Mouse (Mus musculus) hindbrain, embryonic 13.5 days (tissue): ENCODE results near the gene Rock2. TPM values are rescaled to one million over a fixed set of nuclear protein-coding genes. Genes with fewer than 3 reads are reported as not detected.

Experiments used
- ATAC-seq: fragments of 200-750 bp; cut with Nextera tagmentation; 2 replicates; pipeline ENCODE4 v1.8.0; 2017; ENCODE audit warnings: moderate TSS enrichment; ENCODE audit not compliant: low FRiP score
- H3K27ac ChIP-seq: fragments of 300-500 bp; sonication (generic); 2 replicates; pipeline ENCODE4 v1.5.1; 2015; ENCODE audit warnings: inconsistent platforms, mild to moderate bottlenecking, moderate library complexity
- H3K27me3 ChIP-seq: fragments of 300-500 bp; sonication (generic); 2 replicates; pipeline ENCODE4 v1.6.1; 2015; ENCODE audit warnings: mild to moderate bottlenecking, inconsistent platforms
- H3K36me3 ChIP-seq: fragments of 300-500 bp; sonication (generic); 2 replicates; pipeline ENCODE4 v1.6.1; 2015; ENCODE audit warnings: mild to moderate bottlenecking, inconsistent platforms
- H3K4me1 ChIP-seq: fragments of 300-500 bp; sonication (generic); replicated peaks from 2 replicates; pipeline ENCODE4 v1.6.1; 2015; ENCODE audit warnings: inconsistent platforms
- H3K4me2 ChIP-seq: fragments of 300-500 bp; sonication (generic); 2 replicates; pipeline ENCODE4 v1.6.1; 2015; ENCODE audit warnings: inconsistent platforms, mild to moderate bottlenecking, moderate library complexity
- H3K4me3 ChIP-seq: fragments of 300-500 bp; sonication (generic); 2 replicates; pipeline ENCODE4 v1.5.1; 2015; ENCODE audit warnings: mild to moderate bottlenecking, inconsistent platforms
- H3K9ac ChIP-seq: fragments of 300-500 bp; sonication (generic); 2 replicates; pipeline ENCODE4 v1.6.1; 2015; ENCODE audit warnings: mild to moderate bottlenecking, inconsistent platforms
- H3K9me3 ChIP-seq: fragments of 300-500 bp; sonication (generic); 2 replicates; pipeline ENCODE4 v1.6.1; 2016; ENCODE audit warnings: inconsistent platforms
- WGBS: fragments of 180-500 bp; shearing (Covaris S2); methylation state at CpG from one replicate; pipeline ENCODE4 v1.1.7; 2015; 5-methylcytosine and 5-hydroxymethylcytosine counted together
- polyA plus RNA-seq: library from polyadenylated mRNA; unstranded; fragments of >200 nt; fragmentation: Nextera tagmentation; extraction: Ambion mirVana; gene quantifications from 2 replicates; pipeline ENCODE4 v1.2.1, GENCODE M21; 2015

The Rock2 gene
- polyA plus RNA-seq, 1 experiment from 2014 or later, result 15.5 TPM

- 76% methylated on average over 3 of the region's 3 CpGs for WGBS
- no peak overlapping the region for H3K27ac ChIP-seq
- no peaks in the 10 kb centered on the region for H3K36me3 ChIP-seq
- H3K27me3 ChIP-seq, result no peaks in the 10 kb centered on the region
- no peak overlapping the region for H3K4me2 ChIP-seq
- ATAC-seq, result no peak
- H3K9ac ChIP-seq, result no peak overlapping the region
- no peak overlapping the region for H3K4me3 ChIP-seq
- peaks cover 5% of the 10 kb centered on the region for H3K4me1 ChIP-seq
- no peaks in the 10 kb centered on the region for H3K9me3 ChIP-seq
Measured at GRCm38 (mm10) chr12:16860961-16861360, 33.7 kb upstream of the Rock2 start.

DNA sequence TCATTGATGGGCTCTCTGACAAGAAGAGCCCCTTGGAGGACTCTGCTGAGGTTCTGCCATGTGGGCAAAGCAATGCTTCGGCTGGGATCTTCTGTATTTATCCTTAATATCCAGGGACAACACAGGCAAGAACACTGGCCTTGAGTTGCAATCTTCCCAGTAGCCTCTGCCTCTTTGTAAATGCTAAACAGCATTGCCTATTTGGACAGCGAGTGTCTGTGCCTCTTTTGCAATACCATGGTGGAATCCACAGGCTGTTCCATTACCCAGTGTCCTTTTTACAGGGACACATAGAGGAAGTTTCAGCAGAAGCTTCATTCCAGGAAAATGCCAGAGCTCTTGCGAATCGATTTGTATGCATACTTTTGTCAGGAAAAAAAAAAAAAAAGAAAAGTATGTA lies 30.2 kb upstream of the Rock2 start:
- no peak overlapping the region for H3K27ac ChIP-seq
- WGBS, result 98% methylated on average over 4 of the region's 4 CpGs
- H3K4me3 ChIP-seq, result no peak overlapping the region
- H3K9me3 ChIP-seq, result no peaks in the 10 kb centered on the region
- no peaks in the 10 kb centered on the region for H3K27me3 ChIP-seq
- no peak overlapping the region for H3K4me2 ChIP-seq
- no peaks in the 10 kb centered on the region for H3K36me3 ChIP-seq
- no peaks in the 10 kb centered on the region for H3K4me1 ChIP-seq
- no peak overlapping the region for H3K9ac ChIP-seq
- ATAC-seq, result no peak

GRCm38 (mm10) chr12:16865871-16866270 lies 28.8 kb upstream of the Rock2 start:
- H3K9me3 ChIP-seq, result no peaks in the 10 kb centered on the region
- no peak overlapping the region for H3K27ac ChIP-seq
- WGBS, result 76% methylated on average over 3 of the region's 3 CpGs

DNA sequence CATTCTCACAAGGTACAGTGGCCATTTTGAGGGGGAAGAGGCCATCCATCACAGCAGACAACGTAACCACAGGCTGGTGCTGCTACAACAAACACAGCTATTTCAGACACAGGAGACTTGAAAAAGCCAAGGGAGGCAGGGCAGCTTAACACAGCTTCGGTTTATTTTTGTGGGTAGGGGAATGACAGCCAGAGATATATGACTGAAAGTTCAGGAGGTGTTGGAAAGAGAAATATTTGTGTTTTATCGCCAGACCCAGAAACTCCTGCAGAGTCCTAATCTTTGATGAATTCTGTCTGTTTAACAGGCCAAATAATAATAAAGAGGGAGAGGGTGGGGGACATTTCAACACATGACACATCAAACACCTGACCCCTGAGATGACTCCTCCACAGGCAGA lies 28.2 kb upstream of the Rock2 start:
- no peaks in the 10 kb centered on the region for H3K36me3 ChIP-seq
- H3K27ac ChIP-seq, result no peak overlapping the region
- H3K9ac ChIP-seq, result no peak overlapping the region
- H3K4me2 ChIP-seq, result no peak overlapping the region
- 40% methylated on average over 3 of the region's 3 CpGs for WGBS
- no peak overlapping the region for H3K4me3 ChIP-seq
- no peaks in the 10 kb centered on the region for H3K27me3 ChIP-seq
- no peak for ATAC-seq
- H3K4me1 ChIP-seq, result peaks cover 10% of the 10 kb centered on the region; the same call in 1 of the 2 replicates
- H3K9me3 ChIP-seq, result no peaks in the 10 kb centered on the region

More at GRCm38 (mm10) chr12:16865871-16866270, 28.8 kb upstream of the Rock2 start:
- H3K36me3 ChIP-seq, result no peaks in the 10 kb centered on the region
- no peak overlapping the region for H3K4me2 ChIP-seq
- H3K4me3 ChIP-seq, result no peak overlapping the region
- peaks cover 10% of the 10 kb centered on the region; the same call in 1 of the 2 replicates for H3K4me1 ChIP-seq
- no peak for ATAC-seq
- H3K27me3 ChIP-seq, result no peaks in the 10 kb centered on the region
- H3K9ac ChIP-seq, result no peak overlapping the region

DNA sequence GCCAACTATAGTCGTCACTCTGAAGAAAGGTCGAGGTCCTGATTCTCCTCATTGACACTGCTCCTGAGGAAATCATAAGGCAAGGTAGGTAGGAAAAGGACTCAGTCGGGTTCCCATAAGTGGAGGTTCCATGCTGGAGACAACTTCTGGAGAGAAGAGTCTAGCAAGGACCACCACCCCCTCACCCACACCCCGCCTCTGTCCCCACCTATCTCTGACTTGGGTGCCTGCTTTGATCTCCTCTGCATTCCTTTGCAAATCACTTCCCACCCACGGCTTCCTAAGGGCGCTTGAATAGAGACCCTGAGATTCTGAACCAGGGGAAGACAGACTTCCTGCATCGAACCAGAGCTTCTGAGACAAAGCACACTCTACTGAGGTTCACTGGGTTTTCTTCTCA lies 27.4 kb upstream of the Rock2 start:
- no peak overlapping the region for H3K9ac ChIP-seq
- no peak overlapping the region for H3K27ac ChIP-seq
- no peaks in the 10 kb centered on the region for H3K36me3 ChIP-seq
- no peaks in the 10 kb centered on the region for H3K9me3 ChIP-seq
- no peaks in the 10 kb centered on the region for H3K27me3 ChIP-seq
- ATAC-seq, result no peak
- H3K4me2 ChIP-seq, result no peak overlapping the region
- no peak overlapping the region for H3K4me3 ChIP-seq
- WGBS, result 69% methylated on average over 7 of the region's 7 CpGs
- H3K4me1 ChIP-seq, result peaks cover 10% of the 10 kb centered on the region; the same call in 1 of the 2 replicates

- Histone ChIP-seq H3K27ac (no peak overlapping the region), H3K9ac (no peak overlapping the region), H3K4me1 (peaks cover 10% of the 10 kb centered on the region; the same call in 1 of the 2 replicates), H3K4me2 (no peak overlapping the region), H3K27me3 (no peaks in the 10 kb centered on the region), H3K36me3 (no peaks in the 10 kb centered on the region), H3K4me3 (no peak overlapping the region), H3K9me3 (no peaks in the 10 kb centered on the region)
- ATAC-seq, result no peak
- WGBS, result 85% methylated on average over 6 of the region's 6 CpGs
Measured at GRCm38 (mm10) chr12:16868618-16869017, 26.1 kb upstream of the Rock2 start.

GRCm38 (mm10) chr12:16869091-16869778 lies 25.5 kb upstream of the Rock2 start:
- WGBS, result 77% methylated on average over 8 of the region's 8 CpGs
- Histone ChIP-seq H3K4me1 (peaks cover 10% of the 10 kb centered on the region; the same call in 1 of the 2 replicates), H3K27ac (no peak overlapping the region), H3K9me3 (no peaks in the 10 kb centered on the region), H3K36me3 (no peaks in the 10 kb centered on the region), H3K4me2 (no peak overlapping the region), H3K27me3 (no peaks in the 10 kb centered on the region), H3K4me3 (no peak overlapping the region), H3K9ac (no peak overlapping the region)
- ATAC-seq, result no peak

DNA sequence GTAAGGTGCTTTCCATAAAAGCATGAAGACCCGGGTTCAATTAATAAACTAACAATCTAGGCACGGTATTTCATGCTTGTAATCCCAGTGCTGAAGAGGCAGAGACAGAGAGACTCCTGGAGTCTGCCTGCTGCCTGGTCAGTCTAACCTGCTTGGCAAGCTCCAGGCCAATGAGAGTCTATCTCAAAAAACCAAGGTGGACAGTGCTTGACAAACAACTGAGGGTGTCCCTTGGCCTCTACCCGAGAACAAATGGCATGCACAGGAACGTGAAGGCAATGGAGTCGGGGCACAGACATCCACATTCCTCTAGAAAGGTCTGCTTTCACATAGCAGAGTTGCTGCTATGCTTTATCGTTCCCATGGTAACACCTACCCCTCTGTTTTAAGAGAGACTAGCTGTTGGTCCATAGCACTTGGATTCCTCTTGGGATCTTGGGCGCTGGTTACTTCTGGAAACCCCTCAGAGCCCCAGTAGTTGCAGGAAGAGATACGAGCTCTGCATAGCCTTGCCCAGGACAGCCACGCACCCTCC lies 24.8 kb upstream of the Rock2 start:
- ATAC-seq, result 0 out of 2 replicates have a peak, but pooled peaks have one; percentile 12
- H3K36me3 ChIP-seq, result no peaks in the 10 kb centered on the region
- no peak overlapping the region for H3K4me3 ChIP-seq
- peak overlapping the region; percentile 50; the same call in 1 of the 2 replicates for H3K27ac ChIP-seq
- H3K4me1 ChIP-seq, result peaks cover 10% of the 10 kb centered on the region; the same call in 1 of the 2 replicates
- H3K9me3 ChIP-seq, result no peaks in the 10 kb centered on the region
- H3K27me3 ChIP-seq, result no peaks in the 10 kb centered on the region
- H3K4me2 ChIP-seq, result no peak overlapping the region
- 59% methylated on average over 9 of the region's 9 CpGs for WGBS
- no peak overlapping the region for H3K9ac ChIP-seq

GRCm38 (mm10) chr12:16870405-16871068 lies 24.2 kb upstream of the Rock2 start:
- no peak overlapping the region for H3K4me3 ChIP-seq
- no peaks in the 10 kb centered on the region for H3K9me3 ChIP-seq
- H3K4me1 ChIP-seq, result peaks cover 10% of the 10 kb centered on the region; the same call in 1 of the 2 replicates
- H3K27me3 ChIP-seq, result no peaks in the 10 kb centered on the region
- no peak overlapping the region for H3K4me2 ChIP-seq
- WGBS, result 54% methylated on average over 8 of the region's 8 CpGs
- H3K9ac ChIP-seq, result no peak overlapping the region
- H3K36me3 ChIP-seq, result no peaks in the 10 kb centered on the region
- H3K27ac ChIP-seq, result peak overlapping the region; percentile 50; the same call in 1 of the 2 replicates
- ATAC-seq, result peak; percentile 41; the same call in 1 of the 2 replicates

GRCm38 (mm10) chr12:16872006-16872405 lies 22.7 kb upstream of the Rock2 start:
- Histone ChIP-seq H3K4me2 (no peak overlapping the region), H3K27ac (no peak overlapping the region), H3K4me3 (no peak overlapping the region), H3K4me1 (peaks cover 11% of the 10 kb centered on the region; the same call in 1 of the 2 replicates), H3K9ac (no peak overlapping the region), H3K27me3 (no peaks in the 10 kb centered on the region), H3K36me3 (no peaks in the 10 kb centered on the region), H3K9me3 (no peaks in the 10 kb centered on the region)
- 91% methylated on average over 1 of the region's 1 CpGs for WGBS
- ATAC-seq, result no peak

DNA sequence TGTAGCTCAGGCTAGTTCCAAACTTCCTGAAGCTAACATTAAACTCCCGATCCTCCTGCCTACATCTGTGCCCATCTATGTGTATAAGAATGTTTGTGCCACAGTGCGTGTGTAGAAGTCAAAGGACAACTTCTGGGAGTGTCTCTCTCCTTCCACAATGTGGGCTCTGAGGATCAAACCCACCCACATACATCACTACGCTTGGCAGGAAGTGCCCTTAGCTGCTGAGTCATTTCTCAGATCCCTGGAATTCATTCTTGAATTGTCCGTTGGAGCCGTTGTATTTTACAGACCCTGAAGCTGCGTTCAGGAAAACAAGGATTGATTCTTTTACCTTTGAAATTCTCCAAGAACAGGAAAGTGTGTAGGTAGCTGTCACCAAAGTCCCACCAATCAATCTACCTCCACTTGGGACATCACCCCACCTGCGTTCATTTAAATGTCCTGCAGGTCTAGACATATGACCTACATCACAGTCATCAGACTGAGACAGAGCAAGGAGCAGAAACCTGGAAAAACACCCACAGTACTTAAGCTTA lies 21.7 kb upstream of the Rock2 start:
- Histone ChIP-seq H3K4me3 (no peak overlapping the region), H3K36me3 (no peaks in the 10 kb centered on the region), H3K27ac (no peak overlapping the region), H3K9ac (no peak overlapping the region), H3K4me2 (no peak overlapping the region), H3K9me3 (no peaks in the 10 kb centered on the region), H3K27me3 (no peaks in the 10 kb centered on the region), H3K4me1 (peaks cover 13% of the 10 kb centered on the region; the same call in 1 of the 2 replicates)
- ATAC-seq, result no peak
- WGBS, result 82% methylated on average over 7 of the region's 7 CpGs

- Histone ChIP-seq H3K4me1 (peaks cover 13% of the 10 kb centered on the region; the same call in 1 of the 2 replicates), H3K27ac (no peak overlapping the region), H3K27me3 (no peaks in the 10 kb centered on the region), H3K9ac (no peak overlapping the region), H3K4me2 (no peak overlapping the region), H3K36me3 (no peaks in the 10 kb centered on the region), H3K9me3 (no peaks in the 10 kb centered on the region), H3K4me3 (no peak overlapping the region)
- ATAC-seq, result no peak
- 91% methylated on average over 7 of the region's 7 CpGs for WGBS
Measured at GRCm38 (mm10) chr12:16873549-16873948, 21.1 kb upstream of the Rock2 start.
